Mouse (Mus musculus) megakaryocyte progenitor cell, adult 5-6 weeks (primary cell): ENCODE data around the gene Coro6. TPM values are rescaled to one million over a fixed set of nuclear protein-coding genes. Genes with fewer than 3 reads are reported as not detected.

Experiments
- ATAC-seq: replicated peaks from 2 replicates; pipeline ENCODE4 v1.8.0; 2016; ENCODE audit warnings: mild to moderate bottlenecking, moderate TSS enrichment, inconsistent platforms; ENCODE audit not compliant: poor library complexity
- total RNA-seq, 2 experiments: library from RNA; stranded (forward) in 1 of 2; stranded (reverse) in 1 of 2; fragments of 157-497, 149-512 nt in 1 of 2; fragments of 200-1000 nt in 1 of 2; gene quantifications; 2 replicates each; pipeline versions ENCODE4 v1.2.3 to v1.2.4; 2015 to 2017

Gene Coro6
- total RNA-seq (2015) (not detected in 2 replicates), total RNA-seq (2017) (not detected in 2 replicates)

DNA sequence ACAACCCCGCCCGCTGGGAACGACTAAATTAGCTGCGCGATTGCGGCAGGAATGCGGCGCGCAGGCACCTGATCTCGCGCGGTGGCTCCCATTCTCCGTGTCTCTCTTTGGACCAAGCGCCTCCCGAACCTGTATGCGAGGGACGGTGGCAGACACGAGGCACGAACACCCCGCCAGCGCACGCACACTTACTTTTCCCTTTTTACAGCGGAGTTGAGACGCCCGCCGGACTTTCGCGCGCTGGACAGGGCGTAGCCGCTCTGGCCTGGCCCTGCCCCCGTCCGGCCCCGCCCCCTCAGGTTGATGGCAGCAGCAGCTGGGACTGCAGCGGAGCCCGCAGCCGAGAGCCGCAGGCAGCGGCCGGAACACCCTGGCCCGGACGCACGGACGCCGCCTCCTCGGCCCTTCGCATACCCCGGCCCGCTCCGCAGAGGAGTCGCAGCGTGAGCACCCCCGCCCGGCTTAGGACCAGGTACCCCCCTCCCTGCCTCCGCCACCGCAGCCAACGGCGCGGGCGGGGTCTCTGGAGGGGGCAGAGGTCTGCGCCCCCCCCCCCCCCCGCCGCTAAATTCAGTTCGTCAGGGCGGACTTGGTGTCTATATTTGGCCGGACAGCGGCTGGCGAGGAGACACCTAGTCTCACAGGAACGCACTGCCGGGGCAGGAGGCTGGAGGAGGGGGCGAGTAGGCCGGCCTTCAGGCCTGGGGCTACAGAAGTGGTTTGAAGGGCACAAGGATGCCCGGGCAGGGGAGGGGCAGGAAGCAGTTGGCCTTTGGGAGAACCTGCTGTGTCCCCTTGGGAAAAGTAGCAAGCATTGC, at the start of gene Coro6:
TSS of gene Coro6 (plus strand) at position 129 of the 818 bp plus-strand sequence.
- peak; percentile 45 for ATAC-seq

DNA sequence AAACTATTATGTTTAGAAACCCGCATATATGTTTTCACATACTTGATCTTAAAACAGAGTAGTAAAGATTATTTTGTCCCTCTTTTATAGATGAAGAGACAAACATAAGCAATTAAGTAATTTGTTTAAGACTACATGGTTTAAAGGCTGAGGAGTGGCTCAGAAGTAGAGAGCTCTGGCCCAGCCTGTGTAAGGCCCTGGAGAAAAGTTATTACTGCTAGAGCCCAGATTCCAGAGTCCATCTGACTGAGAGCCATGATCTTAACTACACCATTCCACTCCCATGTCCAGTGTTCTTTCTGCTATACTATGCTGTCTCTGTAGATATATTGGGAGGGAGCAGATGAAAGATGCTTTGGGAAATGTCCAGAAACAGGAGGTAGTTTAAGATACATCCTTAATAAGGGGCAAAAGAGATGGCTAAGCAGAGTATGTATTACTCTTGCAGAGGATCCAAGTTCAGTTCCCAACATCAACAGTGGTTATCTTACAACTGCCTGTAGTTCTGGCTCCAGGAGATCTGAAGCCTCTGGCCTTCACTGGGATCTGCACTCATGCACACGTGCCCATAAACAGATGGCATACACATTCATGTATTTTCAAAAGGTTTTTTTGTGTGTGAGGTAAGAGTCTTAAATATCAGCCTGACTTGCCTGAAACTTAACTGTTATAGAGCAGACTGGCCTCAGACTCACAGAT, 47.9 kb upstream of the Coro6 start:
- peak; percentile 51 for ATAC-seq

GRCm38 (mm10) chr11:77416212-77417000, 45.8 kb upstream of the Coro6 start:
- no peak for ATAC-seq

DNA sequence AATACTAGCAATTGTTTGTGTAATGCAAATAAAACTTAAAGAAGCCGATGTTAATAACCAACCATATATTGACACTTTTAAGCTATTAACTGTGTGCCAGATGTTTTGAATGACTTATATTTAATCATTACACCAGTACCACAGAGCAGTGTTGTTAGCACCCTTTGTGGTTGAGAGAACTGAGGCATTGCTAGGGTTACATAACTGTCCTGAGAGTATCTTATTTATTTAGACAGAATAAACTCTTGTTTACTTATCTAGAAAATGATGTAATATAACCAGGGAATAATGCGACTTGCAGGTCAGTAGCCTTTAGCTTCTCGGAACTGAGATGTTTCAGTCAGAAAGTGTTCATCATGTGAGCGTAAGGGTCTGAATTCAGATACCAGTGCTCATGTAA, 44.2 kb upstream of the Coro6 start:
- no peak for ATAC-seq

- peak; percentile 99 for ATAC-seq
These were observed 38.9 kb upstream of the Coro6 start for GRCm38 (mm10) chr11:77423175-77423859.

DNA sequence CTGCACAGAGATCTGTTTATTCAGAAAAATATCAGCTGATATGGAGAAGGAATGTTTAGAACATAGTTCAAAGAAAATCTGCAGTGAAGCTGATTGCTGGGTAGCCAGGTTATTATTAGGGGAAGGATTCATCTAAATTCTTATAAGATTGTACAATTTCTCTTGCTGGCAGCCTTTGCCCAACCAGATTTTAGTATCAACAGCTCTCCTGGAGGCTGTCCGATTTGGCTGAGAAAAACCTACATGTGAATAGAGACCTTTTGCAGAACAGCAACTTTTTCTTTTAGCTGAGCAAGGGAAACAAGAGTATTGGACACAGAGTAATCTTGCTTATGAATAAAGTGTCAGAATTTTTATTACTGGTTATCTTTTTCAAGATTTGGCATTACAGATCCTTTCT, 33.8 kb upstream of the Coro6 start:
- ATAC-seq = no peak

- ATAC-seq = no peak
These were observed 25.2 kb upstream of the Coro6 start for GRCm38 (mm10) chr11:77437026-77437425.

GRCm38 (mm10) chr11:77440081-77440480, 22.1 kb upstream of the Coro6 start:
- ATAC-seq = no peak

DNA sequence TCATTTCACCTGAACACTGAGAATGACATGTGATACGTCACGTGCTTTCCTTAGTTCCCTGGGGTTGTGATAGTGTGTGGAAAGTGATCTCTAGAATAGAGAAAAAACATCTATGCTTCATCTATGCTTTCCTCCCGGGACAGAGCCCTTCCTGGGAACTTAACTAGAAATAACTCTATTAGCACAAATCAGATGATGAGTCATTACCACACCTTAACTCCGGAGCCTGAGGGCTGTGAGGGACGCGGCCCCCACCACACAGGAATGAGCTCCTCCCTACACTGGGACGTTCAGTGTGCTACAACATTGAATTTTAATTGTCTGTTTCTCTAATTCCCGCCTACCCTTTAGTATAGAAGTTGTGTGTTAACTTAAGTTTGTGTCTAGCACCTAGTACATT, 21.2 kb upstream of the Coro6 start:
- no peak for ATAC-seq

DNA sequence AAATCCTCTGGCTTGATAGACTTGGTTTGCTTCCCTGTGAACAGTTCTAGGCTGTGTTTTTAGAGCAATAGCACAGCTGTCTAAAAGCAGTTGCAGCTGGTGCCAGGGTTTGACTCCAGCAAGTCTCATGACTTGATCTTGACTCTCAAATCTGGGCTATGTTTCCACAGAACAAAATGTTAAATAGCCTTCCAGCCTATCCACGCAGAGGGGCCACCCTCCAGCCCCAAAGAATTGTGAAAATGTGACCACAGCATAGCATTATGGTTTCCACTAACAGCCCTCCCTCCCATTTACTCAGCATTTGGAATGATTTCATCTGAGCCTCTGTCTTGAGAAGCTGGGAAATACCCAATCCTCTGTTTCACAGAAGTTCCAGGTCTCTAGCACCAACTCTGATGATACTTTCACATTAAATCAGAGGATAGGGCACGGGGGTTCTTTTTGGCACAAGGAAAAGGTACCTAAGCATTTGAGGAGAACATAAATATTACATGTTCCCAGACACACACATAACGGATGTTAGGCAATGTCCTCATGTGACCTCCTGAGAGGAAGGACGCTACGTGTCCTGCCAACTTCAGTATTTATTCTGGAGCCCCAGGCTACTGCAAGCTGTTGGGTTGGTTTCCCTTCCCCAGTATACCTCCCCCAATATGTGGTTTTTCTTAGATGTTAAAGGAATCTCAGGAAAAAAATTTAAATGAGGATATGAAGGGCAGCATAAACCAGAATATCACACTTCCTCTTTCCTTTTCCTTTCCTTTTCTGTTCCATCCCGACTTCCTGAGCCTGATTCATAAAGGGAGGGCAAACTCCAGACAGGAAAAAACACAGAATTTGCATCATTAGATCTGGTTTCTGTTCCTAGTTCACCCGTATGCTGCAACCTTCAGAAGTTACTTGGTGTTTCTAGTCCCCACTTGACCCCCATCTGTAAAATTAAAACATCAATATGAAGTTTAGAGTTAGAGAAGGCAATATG, 19.7 kb upstream of the Coro6 start:
- ATAC-seq = peak; percentile 53

DNA sequence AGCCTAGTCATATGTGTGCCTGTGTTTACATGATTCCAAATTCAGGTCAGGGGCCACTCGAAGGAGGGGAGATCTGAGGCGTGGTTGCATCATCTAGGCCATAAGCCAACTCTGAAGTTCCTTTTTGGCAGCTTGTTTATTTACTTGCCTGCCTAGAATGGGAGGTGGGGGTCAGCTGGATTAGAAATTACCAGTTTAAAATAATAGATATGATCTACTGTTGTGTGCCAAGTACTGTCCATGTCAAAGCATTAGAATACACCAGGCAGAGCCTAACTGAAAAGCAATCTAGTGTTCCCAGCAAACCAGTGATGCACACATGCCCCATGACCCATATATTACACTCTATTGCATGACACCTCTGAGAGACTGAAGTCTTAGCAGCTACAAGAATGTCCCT, 17.3 kb upstream of the Coro6 start:
- no peak for ATAC-seq

GRCm38 (mm10) chr11:77446628-77447041, 15.6 kb upstream of the Coro6 start:
- ATAC-seq = peak; percentile 81

DNA sequence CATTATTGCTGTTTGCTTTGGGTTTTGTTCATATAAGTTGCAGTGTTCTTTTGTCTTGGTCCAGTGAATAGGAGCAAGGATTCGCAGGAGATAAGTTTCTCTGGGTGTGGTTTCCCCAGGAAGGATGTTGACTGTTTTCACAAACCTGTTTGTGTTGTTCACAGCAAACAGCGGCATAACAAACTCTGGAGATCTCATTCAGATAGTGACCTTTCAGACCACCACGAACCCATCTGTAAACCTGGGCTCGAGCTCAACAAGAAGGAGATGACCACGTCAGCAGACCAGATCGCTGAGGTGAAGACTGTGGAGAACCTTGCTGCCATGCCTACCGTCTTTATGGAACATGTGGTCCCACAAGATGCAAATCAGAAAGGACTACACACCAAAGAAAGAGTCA, 13.0 kb upstream of the Coro6 start:
- ATAC-seq = no peak

- no peak for ATAC-seq
These were observed 10.5 kb upstream of the Coro6 start for GRCm38 (mm10) chr11:77451670-77452069.

DNA sequence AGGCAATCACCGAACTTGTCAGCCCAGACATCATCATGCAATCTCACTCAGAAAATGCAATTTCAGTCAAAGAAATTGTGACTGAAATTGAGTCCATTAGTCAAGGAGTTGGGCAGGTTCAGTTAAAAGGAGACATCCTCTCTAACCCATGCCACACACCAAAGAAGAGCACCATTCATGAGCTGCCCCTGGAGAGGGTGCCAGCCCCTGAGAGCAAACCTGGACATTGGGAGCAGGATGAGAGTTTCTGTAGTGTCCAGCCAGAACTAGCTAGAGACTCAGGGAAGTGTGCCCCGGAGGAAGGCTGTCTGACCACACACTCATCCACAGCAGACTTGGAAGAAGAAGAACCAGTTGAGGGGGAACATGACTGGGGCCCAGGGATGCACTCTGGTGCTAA, 8.8 kb upstream of the Coro6 start:
- no peak for ATAC-seq

DNA sequence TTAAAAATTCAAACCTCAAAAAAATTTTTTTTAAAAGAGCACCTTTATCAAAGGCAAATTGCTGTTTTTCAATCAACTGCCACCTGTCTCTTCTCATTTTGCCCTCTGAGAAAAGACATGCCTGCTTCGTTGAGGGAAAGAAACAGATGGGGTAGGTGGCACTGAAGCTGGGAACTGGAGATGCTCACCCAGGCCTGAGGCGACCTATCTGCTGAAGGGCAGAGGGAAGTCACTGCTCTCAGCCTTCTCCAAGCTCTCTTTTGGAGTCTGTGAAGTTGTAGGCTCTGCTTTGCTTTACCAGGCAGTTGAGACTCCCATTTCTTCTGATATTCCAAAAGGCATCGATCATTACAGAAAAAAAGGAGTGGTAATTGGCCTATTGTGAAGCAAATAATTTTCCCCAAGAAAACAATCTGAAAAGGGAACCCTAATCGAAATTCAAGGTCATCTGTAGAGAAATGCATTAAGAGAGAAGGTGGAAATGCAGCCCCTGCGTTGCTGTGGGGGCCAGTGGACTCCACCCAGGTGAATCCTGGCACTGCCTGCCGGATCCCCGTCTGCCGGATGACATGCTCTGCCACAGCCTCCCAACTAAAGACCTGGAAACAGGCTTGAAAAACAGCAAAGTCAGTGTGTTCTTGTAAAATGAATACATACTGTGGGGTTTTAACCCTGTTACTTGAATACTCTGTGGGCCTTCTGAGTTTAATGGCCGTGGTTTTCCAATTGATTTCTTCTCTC, 6.3 kb upstream of the Coro6 start:
- no peak for ATAC-seq

GRCm38 (mm10) chr11:77456866-77457265, 5.3 kb upstream of the Coro6 start:
- no peak for ATAC-seq

DNA sequence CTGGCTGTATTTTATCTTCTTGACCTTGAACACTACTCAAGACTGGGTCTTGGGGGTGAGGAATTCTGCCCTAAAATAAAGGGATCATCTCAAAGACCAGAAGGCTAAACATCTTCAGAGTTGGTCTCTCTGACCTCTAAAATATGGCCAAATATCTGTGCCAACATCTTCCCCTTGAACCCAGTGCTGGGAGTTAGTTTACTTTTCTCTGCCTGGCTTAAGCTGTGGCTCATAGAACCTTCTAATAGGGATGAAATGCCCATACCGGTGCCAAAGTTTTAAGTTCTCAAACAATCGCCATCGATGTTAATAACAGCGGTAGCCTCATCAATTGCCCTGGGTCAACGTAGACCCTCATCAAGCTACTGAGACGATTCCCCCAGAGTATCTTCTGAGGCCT, 355 bp upstream of the Coro6 start:
- ATAC-seq = no peak

- ATAC-seq = no peak
These were observed 862 bp downstream of the Coro6 start for GRCm38 (mm10) chr11:77463101-77463445.
